Comparison of ENCODE assay signal across 10 mouse cellular contexts in genomic region chr1:135634791-135635190, GRCm38 (mm10). TPM values are rescaled to one million over a fixed set of nuclear protein-coding genes. Genes with fewer than 3 reads are reported as not detected.
DNase-seq lines count a peak whose midpoint lies in the region; ATAC-seq and TF ChIP-seq lines count a peak whose summit lies in the region.
"Had no signal": no experiment of that assay in that cellular context is flagged by ENCODE, and none has a peak within 500 bp of the region (broad histone marks: within the 10 kb centered on the region; RNA-seq: fewer than 3 reads in every experiment).

No protein-coding gene starts in this region.

- 12% methylated on average over 6 of the region's 6 CpGs for WGBS in heart, embryonic 12.5 days
- WGBS in thymus, adult 2 months: 75% methylated on average over 6 of the region's 6 CpGs

- peak; percentile 57 to 73 for DNase-seq in heart, postnatal 14 days
- DNase-seq in thymus, postnatal 4 days: peak; percentile 42
- no peak for DNase-seq in thymus, adult 2 months
- DNase-seq in induced T-regulatory cell, adult 2 months (ENCODE audit: low read depth): peak; percentile 34
- peak; percentile 41 for DNase-seq in retina, postnatal 1 day
- no peak for DNase-seq in right cerebral cortex, adult 2 months (ENCODE audit: low spot score in 2 of 2)
- DNase-seq in left cerebral cortex, postnatal 36 days (ENCODE audit: low spot score in 2 of 2): no peak
- DNase-seq: liver, embryonic 13.5 days had no signal

- peaks cover 58% of the 10 kb centered on the region for H3K4me1 ChIP-seq in heart, embryonic 12.5 days (replicated peaks)
- H3K4me1 ChIP-seq in thymus, adult 2 months (replicated peaks; ENCODE audit: control insufficient read depth, insufficient read depth, low read length): peaks cover 12% of the 10 kb centered on the region

- no peak for TF ChIP-seq POLR2A in thymus, adult 2 months (IDR thresholded peaks at IDR 0.05; ENCODE audit: control insufficient read depth, extremely low read depth, insufficient read depth, low read length, poor library complexity)

- H3K27ac ChIP-seq in heart, embryonic 12.5 days (ENCODE audit: poor library complexity, severe bottlenecking): no peak overlapping the region
- H3K27ac ChIP-seq in thymus, adult 2 months (ENCODE audit: control insufficient read depth, insufficient read depth, low read length): no peak overlapping the region
- H3K27ac ChIP-seq: embryonic facial prominence, embryonic 12.5 days; liver, embryonic 13.5 days had no signal

- H3K9me3 ChIP-seq in heart, embryonic 12.5 days (replicated peaks): no peaks in the 10 kb centered on the region
- H3K9me3 ChIP-seq: embryonic facial prominence, embryonic 12.5 days; liver, embryonic 13.5 days had no signal

- intact Hi-C loops in heart, postnatal 14 days (cut with DNase I): loop anchor here (5.0 kb wide), 2 partner anchors 33 to 42 kb away; no protein-coding TSS in a partner anchor
- intact Hi-C loops in left cerebral cortex, postnatal 36 days (cut with DNase I): no loop called here

- no peaks in the 10 kb centered on the region for H3K36me3 ChIP-seq in heart, embryonic 12.5 days
- H3K36me3 ChIP-seq in thymus, adult 2 months (ENCODE audit: control insufficient read depth, insufficient read depth, low read length): no peaks in the 10 kb centered on the region
- H3K36me3 ChIP-seq: embryonic facial prominence, embryonic 12.5 days; liver, embryonic 13.5 days had no signal

- H3K4me3 ChIP-seq in heart, embryonic 12.5 days: no peak overlapping the region
- no peak overlapping the region for H3K4me3 ChIP-seq in thymus, adult 2 months (ENCODE audit: control insufficient read depth, insufficient read depth, low read length)
- H3K4me3 ChIP-seq: embryonic facial prominence, embryonic 12.5 days; liver, embryonic 13.5 days had no signal

- H3K4me2 ChIP-seq in heart, embryonic 12.5 days: no peak overlapping the region
- H3K4me2 ChIP-seq: embryonic facial prominence, embryonic 12.5 days; liver, embryonic 13.5 days had no signal

- no peak for ATAC-seq in heart, embryonic 12.5 days (ENCODE audit: insufficient number of reproducible peaks, low FRiP score)

- H3K27me3 ChIP-seq in heart, embryonic 12.5 days (replicated peaks): no peaks in the 10 kb centered on the region
- H3K27me3 ChIP-seq in thymus, adult 2 months (ENCODE audit: control insufficient read depth, insufficient read depth, low read length): no peaks in the 10 kb centered on the region
- H3K27me3 ChIP-seq: embryonic facial prominence, embryonic 12.5 days; liver, embryonic 13.5 days had no signal

- H3K9ac ChIP-seq in heart, embryonic 12.5 days: no peak overlapping the region
- H3K9ac ChIP-seq: embryonic facial prominence, embryonic 12.5 days; liver, embryonic 13.5 days had no signal

- no peak for TF ChIP-seq CTCF in thymus, adult 2 months (IDR thresholded peaks at IDR 0.05; ENCODE audit: borderline replicate concordance, control insufficient read depth, extremely low read depth, insufficient read depth, low read length, poor library complexity)

RNA-seq across cellular contexts. Expression of gene Nav1, which starts 27.7 kb away (rescaled TPM):
- 10 to 100 TPM; 25.9 to 34.5 TPM for total RNA-seq in heart, postnatal 14 days (2021)
- polyA plus RNA-seq in heart, embryonic 12.5 days (2016; fragmentation: Nextera tagmentation; extraction: Ambion mirVana): 38.9 and 45.1 TPM in 2 replicates
- 8.0 and 8.7 TPM in 2 replicates for polyA plus RNA-seq in thymus, adult 2 months (2012; rRNA removed)
- 10 to 100 TPM; 48.9 to 69.6 TPM for total RNA-seq in left cerebral cortex, postnatal 36 days (2021)

Comparison
In these comparisons a context has a peak if more than half of its experiments do, and no peak if none do; other contexts are left out.
1. DNase-seq: peak in heart, postnatal 14 days (2 of 2), thymus, postnatal 4 days (single experiment), induced T-regulatory cell, adult 2 months (single experiment) and retina, postnatal 1 day (single experiment); none in thymus, adult 2 months (single experiment), right cerebral cortex, adult 2 months (0 of 2) and left cerebral cortex, postnatal 36 days (0 of 2).